Mouse (Mus musculus): ENCODE data around the gene Zc3h15. TPM values are rescaled to one million over a fixed set of nuclear protein-coding genes. Genes with fewer than 3 reads are reported as not detected.

Zc3h15 gene
- 168 and 171 TPM in 2 replicates for polyA plus RNA-seq (2014; fragmentation: Nextera tagmentation; extraction: Ambion mirVana)

DNA sequence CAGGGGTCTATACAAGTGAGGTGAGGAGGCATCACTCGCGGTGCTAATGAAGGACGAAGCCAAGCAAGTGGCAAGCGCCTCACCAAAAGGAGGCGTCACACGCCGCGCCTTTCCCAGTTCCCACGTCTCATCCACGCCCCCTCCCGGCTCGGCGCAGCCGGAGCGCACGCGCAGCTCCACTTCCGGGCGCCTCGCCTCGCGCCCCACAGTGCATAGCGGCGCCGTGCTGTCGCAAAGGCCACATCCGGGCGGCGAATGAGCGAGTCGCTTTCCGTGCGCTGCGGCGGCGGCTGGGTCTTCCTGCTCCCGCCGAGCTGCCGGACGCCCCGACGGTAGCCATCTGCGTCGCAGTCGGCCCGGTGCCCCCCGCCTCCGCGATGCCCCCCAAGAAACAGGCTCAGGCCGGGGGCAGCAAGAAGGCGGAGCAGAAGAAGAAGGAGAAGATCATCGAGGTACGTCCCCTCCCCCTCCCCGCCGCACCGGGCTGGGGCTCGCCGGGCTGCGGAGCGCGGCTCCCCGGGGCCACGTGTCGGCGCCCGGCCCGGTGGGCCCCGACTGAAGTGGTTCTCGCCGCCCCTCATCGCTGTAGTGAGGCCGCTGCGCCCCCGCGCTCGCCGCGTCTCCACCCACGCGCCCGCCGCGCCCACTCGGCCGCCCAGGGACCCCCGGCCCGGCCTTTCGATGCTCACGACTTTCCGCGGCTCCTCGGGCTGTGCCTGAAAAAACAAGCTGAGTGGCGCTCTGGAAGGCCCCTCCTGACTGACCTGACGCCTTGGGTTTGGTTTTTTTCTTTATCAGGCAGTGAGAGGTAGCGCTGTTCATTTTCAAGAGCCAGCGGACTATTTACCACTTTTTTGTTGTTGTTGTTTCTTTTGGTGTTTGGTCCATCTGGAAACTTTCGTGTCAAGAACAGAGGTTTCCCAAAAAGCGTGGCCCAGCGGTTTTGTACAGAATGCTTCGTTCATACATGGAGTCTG is at the start of gene Zc3h15:
TSS of gene Zc3h15 (plus strand) at position 160 of the 977 bp plus-strand sequence.
- H3K27me3 ChIP-seq (ENCODE audit: control insufficient read depth, insufficient read depth, low read length): no peaks in the 10 kb centered on the region
- H3K9ac ChIP-seq (replicated peaks; ENCODE audit: low read length): peak within 1 kb of the TSS; percentile 93
- peaks cover 15% of the 10 kb centered on the region; the same call in 1 of the 2 replicates for H3K4me1 ChIP-seq (ENCODE audit: control insufficient read depth, insufficient read depth, low read length)
- H3K36me3 ChIP-seq (ENCODE audit: control insufficient read depth, insufficient read depth, low read length): no peaks in the 10 kb centered on the region
- peak; percentile 98 for DNase-seq
- H3K4me2 ChIP-seq (ENCODE audit: low read length): peak within 1 kb of the TSS; percentile 65
- WGBS: under 1% methylated on average over 100 of the region's 100 CpGs
- ATAC-seq (ENCODE audit: low FRiP score, low TSS enrichment): peak; percentile 100
- no peaks in the 10 kb centered on the region for H3K9me3 ChIP-seq (ENCODE audit: control insufficient read depth, low read length)
- H3K4me3 ChIP-seq (replicated peaks; ENCODE audit: low read depth, low read length): peak within 1 kb of the TSS; percentile 89
- peak within 1 kb of the TSS; percentile 88 for H3K27ac ChIP-seq (replicated peaks; ENCODE audit: low read depth, low read length)

DNA sequence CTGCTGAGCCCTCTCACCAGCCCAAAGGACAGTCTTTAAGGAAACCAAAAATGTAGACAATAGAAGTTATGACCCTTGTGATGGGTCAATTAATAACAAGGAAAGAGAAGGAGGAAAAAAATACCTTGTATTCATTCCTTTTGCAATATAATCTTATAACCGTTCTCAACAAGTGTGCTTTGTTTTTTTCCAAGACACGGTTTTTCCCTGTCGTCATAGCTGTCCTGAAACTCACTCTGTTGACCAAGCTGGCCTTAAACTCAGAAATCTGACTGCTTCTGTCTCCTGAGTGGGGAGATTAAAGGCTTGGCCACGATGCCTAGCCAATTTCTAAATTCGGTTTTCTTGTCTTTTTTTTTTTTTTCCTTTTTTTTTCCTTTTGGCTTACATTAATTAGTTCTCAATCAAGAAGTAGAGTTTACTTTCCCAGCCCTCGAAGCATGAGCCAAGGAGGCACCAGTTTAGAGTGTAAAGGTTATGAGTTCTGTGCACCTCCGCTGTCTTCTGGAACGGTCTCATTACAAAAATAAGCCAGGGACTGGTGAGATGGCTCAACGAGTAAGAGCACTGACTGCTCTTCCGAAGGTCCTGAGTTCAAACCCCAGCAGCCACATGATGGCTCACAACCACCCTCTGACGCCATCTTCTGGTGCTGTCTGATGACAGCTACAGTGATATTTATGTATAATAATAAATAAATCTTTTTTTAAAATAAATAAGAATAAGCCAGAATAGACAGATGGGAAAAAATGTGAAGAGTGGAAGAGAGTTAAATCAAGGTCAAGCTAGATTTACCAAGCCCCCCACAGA is 23.5 kb upstream of the Zc3h15 start:
- no peaks in the 10 kb centered on the region for H3K4me1 ChIP-seq (ENCODE audit: control insufficient read depth, insufficient read depth, low read length)
- H3K4me3 ChIP-seq (replicated peaks; ENCODE audit: low read depth, low read length): no peak overlapping the region
- no peak for DNase-seq
- H3K9me3 ChIP-seq (ENCODE audit: control insufficient read depth, low read length): no peaks in the 10 kb centered on the region
- WGBS: 95% methylated on average over 11 of the region's 11 CpGs
- H3K4me2 ChIP-seq (ENCODE audit: low read length): no peak overlapping the region
- ATAC-seq (ENCODE audit: low FRiP score, low TSS enrichment): no peak
- H3K9ac ChIP-seq (replicated peaks; ENCODE audit: low read length): no peak overlapping the region
- H3K36me3 ChIP-seq (ENCODE audit: control insufficient read depth, insufficient read depth, low read length): no peaks in the 10 kb centered on the region
- no peak overlapping the region for H3K27ac ChIP-seq (replicated peaks; ENCODE audit: low read depth, low read length)
- H3K27me3 ChIP-seq (ENCODE audit: control insufficient read depth, insufficient read depth, low read length): no peaks in the 10 kb centered on the region

DNA sequence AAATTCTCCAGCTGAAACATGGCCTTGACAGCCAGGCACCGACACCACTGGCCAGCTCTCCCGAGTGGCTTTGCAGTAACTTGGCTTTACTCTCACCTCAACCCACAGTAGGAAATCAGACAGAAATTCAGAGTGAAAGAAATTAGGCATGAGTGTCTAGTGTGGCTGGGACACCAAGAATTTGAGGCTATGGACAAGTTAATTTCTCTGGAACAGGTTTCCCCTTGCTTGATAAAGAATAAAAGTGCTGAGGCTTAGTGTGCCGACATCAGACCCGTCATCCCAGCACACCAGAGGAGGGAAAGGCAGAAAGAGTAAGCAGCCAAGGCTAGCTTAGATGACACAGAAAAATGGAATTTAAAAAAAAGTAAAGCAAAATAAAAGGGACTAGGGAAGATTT is 22.7 kb upstream of the Zc3h15 start:
- ATAC-seq (ENCODE audit: low FRiP score, low TSS enrichment): no peak
- Histone ChIP-seq H3K4me1 (ENCODE audit: control insufficient read depth, insufficient read depth, low read length) (no peaks in the 10 kb centered on the region), H3K36me3 (ENCODE audit: control insufficient read depth, insufficient read depth, low read length) (no peaks in the 10 kb centered on the region), H3K27ac (replicated peaks; ENCODE audit: low read depth, low read length) (no peak overlapping the region), H3K27me3 (ENCODE audit: control insufficient read depth, insufficient read depth, low read length) (no peaks in the 10 kb centered on the region), H3K4me2 (ENCODE audit: low read length) (no peak overlapping the region), H3K4me3 (replicated peaks; ENCODE audit: low read depth, low read length) (no peak overlapping the region), H3K9me3 (ENCODE audit: control insufficient read depth, low read length) (no peaks in the 10 kb centered on the region), H3K9ac (replicated peaks; ENCODE audit: low read length) (no peak overlapping the region)
- DNase-seq: no peak
- WGBS: 87% methylated on average over 4 of the region's 4 CpGs

DNA sequence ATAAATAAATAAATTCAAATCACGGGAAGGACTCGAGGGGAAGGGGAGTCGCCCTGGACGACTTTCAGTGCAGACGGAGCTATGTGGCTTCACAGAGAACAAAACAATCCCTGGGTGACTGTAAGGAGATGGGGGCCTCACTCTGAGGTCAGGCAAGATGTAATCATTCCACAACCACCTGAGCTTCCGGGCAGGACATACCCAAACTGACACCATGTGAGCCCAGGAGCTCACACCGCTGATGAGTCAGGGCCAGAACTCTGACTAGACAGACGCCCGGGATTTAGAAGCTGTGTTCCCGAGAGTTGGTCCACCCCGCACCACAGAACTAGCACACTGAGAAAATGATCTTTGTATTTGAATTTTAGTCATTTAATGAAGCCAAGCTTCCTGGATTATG is 21.4 kb upstream of the Zc3h15 start:
- no peak overlapping the region for H3K4me2 ChIP-seq (ENCODE audit: low read length)
- H3K4me1 ChIP-seq (ENCODE audit: control insufficient read depth, insufficient read depth, low read length): no peaks in the 10 kb centered on the region
- H3K9ac ChIP-seq (replicated peaks; ENCODE audit: low read length): no peak overlapping the region
- no peak for DNase-seq
- H3K9me3 ChIP-seq (ENCODE audit: control insufficient read depth, low read length): no peaks in the 10 kb centered on the region
- H3K27ac ChIP-seq (replicated peaks; ENCODE audit: low read depth, low read length): no peak overlapping the region
- H3K4me3 ChIP-seq (replicated peaks; ENCODE audit: low read depth, low read length): no peak overlapping the region
- no peak for ATAC-seq (ENCODE audit: low FRiP score, low TSS enrichment)
- WGBS: 48% methylated on average over 11 of the region's 11 CpGs
- H3K36me3 ChIP-seq (ENCODE audit: control insufficient read depth, insufficient read depth, low read length): no peaks in the 10 kb centered on the region
- H3K27me3 ChIP-seq (ENCODE audit: control insufficient read depth, insufficient read depth, low read length): no peaks in the 10 kb centered on the region

DNA sequence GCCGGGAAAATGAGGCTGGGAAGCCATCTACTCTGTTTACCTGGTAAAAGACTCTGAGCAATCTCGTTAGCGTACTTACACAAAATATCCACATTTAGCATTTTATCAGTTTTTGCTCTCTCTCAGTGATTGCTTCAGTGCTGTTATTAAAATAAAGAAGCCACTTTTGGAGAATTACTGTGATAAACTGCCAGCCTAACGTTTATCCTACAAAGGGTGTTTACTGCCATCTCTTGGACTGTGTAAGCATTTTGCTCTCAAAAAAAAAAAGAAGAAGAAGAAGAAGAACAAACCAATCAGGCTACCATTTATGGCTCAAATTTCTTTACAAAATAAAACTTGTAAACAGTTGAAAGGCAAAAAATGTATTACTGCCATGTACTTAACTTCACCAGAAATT is 20.2 kb upstream of the Zc3h15 start:
- no peaks in the 10 kb centered on the region for H3K27me3 ChIP-seq (ENCODE audit: control insufficient read depth, insufficient read depth, low read length)
- H3K4me3 ChIP-seq (replicated peaks; ENCODE audit: low read depth, low read length): no peak overlapping the region
- H3K9ac ChIP-seq (replicated peaks; ENCODE audit: low read length): no peak overlapping the region
- H3K27ac ChIP-seq (replicated peaks; ENCODE audit: low read depth, low read length): no peak overlapping the region
- no peaks in the 10 kb centered on the region for H3K9me3 ChIP-seq (ENCODE audit: control insufficient read depth, low read length)
- no peak for ATAC-seq (ENCODE audit: low FRiP score, low TSS enrichment)
- no peak overlapping the region for H3K4me2 ChIP-seq (ENCODE audit: low read length)
- H3K36me3 ChIP-seq (ENCODE audit: control insufficient read depth, insufficient read depth, low read length): no peaks in the 10 kb centered on the region
- 77% methylated on average over 4 of the region's 4 CpGs for WGBS
- DNase-seq: peak; percentile 57
- no peaks in the 10 kb centered on the region for H3K4me1 ChIP-seq (ENCODE audit: control insufficient read depth, insufficient read depth, low read length)

DNA sequence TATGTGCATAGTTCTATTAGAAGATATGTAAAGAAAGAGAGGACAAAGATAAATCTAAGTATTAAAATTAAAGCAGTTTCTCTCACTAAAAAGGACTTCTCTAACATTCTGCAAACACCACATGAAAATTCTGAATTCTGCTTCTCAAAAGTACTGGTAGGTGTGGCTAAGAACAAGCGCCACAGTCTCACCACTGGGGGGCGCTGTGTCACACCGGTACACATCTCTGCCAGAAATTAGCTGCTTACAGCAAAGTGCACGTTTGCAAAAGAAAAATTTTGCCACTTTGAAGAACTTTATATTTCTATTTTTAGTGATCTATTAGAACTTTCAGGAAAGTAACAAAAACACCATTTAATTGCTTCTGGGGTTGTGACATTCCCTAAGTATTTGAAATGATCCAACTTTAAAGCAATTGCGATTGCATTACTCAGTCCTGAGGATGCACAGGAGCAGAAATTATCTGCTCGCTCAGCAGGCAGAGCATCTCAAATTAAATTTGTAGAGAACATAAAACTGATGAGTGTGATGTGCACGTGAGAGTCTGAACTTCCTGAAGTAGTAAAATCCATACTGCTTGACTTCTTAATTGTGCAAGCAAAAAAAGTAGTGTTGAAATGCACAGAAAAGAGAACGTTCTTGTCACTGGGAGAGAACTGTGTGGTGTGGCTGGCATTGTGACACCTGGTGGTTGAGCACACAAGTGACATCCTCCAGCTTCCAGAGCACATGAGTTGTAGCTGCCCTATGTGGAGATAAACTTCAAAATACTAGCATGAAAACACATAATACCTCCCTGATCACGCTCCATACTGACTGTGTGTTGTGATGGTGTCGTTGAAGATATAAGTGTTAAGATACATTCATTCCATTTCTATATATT is 18.8 kb upstream of the Zc3h15 start:
- 33% methylated on average over 10 of the region's 10 CpGs for WGBS
- Histone ChIP-seq H3K9ac (replicated peaks; ENCODE audit: low read length) (no peak overlapping the region), H3K4me1 (ENCODE audit: control insufficient read depth, insufficient read depth, low read length) (no peaks in the 10 kb centered on the region), H3K4me3 (replicated peaks; ENCODE audit: low read depth, low read length) (no peak overlapping the region), H3K27me3 (ENCODE audit: control insufficient read depth, insufficient read depth, low read length) (no peaks in the 10 kb centered on the region), H3K9me3 (ENCODE audit: control insufficient read depth, low read length) (no peaks in the 10 kb centered on the region), H3K27ac (replicated peaks; ENCODE audit: low read depth, low read length) (no peak overlapping the region), H3K4me2 (ENCODE audit: low read length) (no peak overlapping the region), H3K36me3 (ENCODE audit: control insufficient read depth, insufficient read depth, low read length) (no peaks in the 10 kb centered on the region)
- ATAC-seq (ENCODE audit: low FRiP score, low TSS enrichment): no peak
- peak; percentile 78 for DNase-seq

DNA sequence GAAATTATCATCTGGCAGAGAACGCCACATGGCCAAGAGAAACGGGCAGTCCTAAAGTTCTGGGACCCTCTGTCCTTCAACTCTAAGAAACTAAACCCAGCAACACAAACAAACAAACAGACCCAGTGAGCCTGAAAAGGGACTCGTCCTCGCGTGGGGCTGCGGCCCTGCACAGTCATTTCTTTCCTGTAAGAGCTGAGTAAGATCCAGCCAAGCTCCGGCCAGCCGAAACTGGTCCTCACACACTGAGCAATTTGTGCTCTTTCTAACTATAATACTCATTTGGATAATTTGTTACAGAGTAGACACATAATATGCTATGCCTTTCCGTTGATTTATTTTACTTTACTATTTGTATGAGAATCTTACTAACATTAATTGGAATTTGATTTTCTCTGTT is 17.4 kb upstream of the Zc3h15 start:
- WGBS: 81% methylated on average over 9 of the region's 9 CpGs
- DNase-seq (no peak), ATAC-seq (ENCODE audit: low FRiP score, low TSS enrichment) (no peak)
- no peaks in the 10 kb centered on the region for H3K27me3 ChIP-seq (ENCODE audit: control insufficient read depth, insufficient read depth, low read length)
- no peaks in the 10 kb centered on the region for H3K36me3 ChIP-seq (ENCODE audit: control insufficient read depth, insufficient read depth, low read length)
- no peak overlapping the region for H3K4me3 ChIP-seq (replicated peaks; ENCODE audit: low read depth, low read length)
- no peak overlapping the region for H3K9ac ChIP-seq (replicated peaks; ENCODE audit: low read length)
- no peaks in the 10 kb centered on the region for H3K9me3 ChIP-seq (ENCODE audit: control insufficient read depth, low read length)
- no peak overlapping the region for H3K27ac ChIP-seq (replicated peaks; ENCODE audit: low read depth, low read length)
- no peaks in the 10 kb centered on the region for H3K4me1 ChIP-seq (ENCODE audit: control insufficient read depth, insufficient read depth, low read length)
- H3K4me2 ChIP-seq (ENCODE audit: low read length): no peak overlapping the region

DNA sequence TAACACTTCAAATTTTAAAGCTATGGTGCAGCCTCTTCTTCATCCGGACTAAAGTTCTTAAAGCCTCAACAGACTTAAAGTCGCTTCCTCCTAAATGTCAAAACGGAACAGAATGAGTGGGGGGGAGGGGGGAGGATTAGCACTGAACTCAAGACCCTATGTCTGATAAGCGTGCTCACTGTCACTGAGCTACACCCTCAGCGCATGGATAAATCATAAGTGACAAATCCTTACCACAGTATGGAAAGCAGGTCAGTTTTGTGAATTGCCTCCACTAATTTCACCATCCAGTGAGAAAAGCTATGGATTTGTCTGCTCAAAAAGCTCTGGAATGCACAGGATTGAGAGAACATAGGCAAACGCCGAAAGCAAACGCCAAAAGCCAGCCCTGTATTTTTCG is 16.7 kb upstream of the Zc3h15 start:
- no peak overlapping the region for H3K4me3 ChIP-seq (replicated peaks; ENCODE audit: low read depth, low read length)
- no peaks in the 10 kb centered on the region for H3K36me3 ChIP-seq (ENCODE audit: control insufficient read depth, insufficient read depth, low read length)
- DNase-seq (peak; percentile 27), ATAC-seq (ENCODE audit: low FRiP score, low TSS enrichment) (0 out of 2 replicates have a peak, but pooled peaks have one; percentile 56)
- peak overlapping the region; percentile 10; the same call in 1 of the 2 replicates for H3K4me2 ChIP-seq (ENCODE audit: low read length)
- H3K9me3 ChIP-seq (ENCODE audit: control insufficient read depth, low read length): no peaks in the 10 kb centered on the region
- WGBS: 29% methylated on average over 9 of the region's 9 CpGs
- no peaks in the 10 kb centered on the region for H3K27me3 ChIP-seq (ENCODE audit: control insufficient read depth, insufficient read depth, low read length)
- H3K27ac ChIP-seq (replicated peaks; ENCODE audit: low read depth, low read length): no peak overlapping the region
- H3K9ac ChIP-seq (replicated peaks; ENCODE audit: low read length): no peak overlapping the region
- H3K4me1 ChIP-seq (ENCODE audit: control insufficient read depth, insufficient read depth, low read length): no peaks in the 10 kb centered on the region

Data from midbrain, embryonic 14.5 days (tissue).